Comparison of ENCODE assay signal across 18 mouse cellular contexts in the genomic region with DNA sequence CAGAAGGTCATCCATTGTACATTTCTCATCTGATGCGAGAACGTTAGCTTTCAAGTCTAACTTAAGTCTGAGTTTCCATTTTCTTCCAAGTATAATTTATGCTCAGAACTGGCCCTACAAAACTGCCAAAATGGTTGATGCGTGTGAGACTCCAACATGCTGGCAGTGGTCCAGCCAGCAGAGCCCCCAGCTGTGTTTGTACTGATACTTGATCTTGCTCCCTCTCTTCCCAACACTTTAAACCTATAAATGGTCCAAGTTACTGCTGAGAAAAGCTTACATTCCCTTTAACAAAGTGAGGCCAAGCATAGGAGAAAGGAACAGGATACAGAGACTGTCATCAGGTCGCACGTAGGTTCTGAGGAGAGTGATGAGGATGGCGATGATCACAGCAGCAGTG.
A peak's percentile ranks its signal among the peaks of the same experiment; 100 is the strongest.
DNase-seq lines count a peak whose midpoint lies in the region; ATAC-seq and TF ChIP-seq lines count a peak whose summit lies in the region.
"Had no signal": no experiment of that assay in that cellular context is flagged by ENCODE, and none has a peak within 500 bp of the region (broad histone marks: within the 10 kb centered on the region; RNA-seq: fewer than 3 reads in every experiment).

No protein-coding gene starts in this region.

- no peak overlapping the region for H3K4me3 ChIP-seq in hindbrain, postnatal 0 days (ENCODE audit: low read length)
- no peak overlapping the region for H3K4me3 ChIP-seq in hindbrain, embryonic 12.5 days
- H3K4me3 ChIP-seq in embryonic facial prominence, embryonic 15.5 days (replicated peaks), result no peak overlapping the region
- no peak overlapping the region for H3K4me3 ChIP-seq in neural tube, embryonic 15.5 days (replicated peaks)
- H3K4me3 ChIP-seq: left cerebral cortex, adult 2 months; limb, embryonic 15.5 days had no signal

- H3K27me3 ChIP-seq in hindbrain, postnatal 0 days (ENCODE audit: insufficient read depth, low read length), result no peaks in the 10 kb centered on the region
- H3K27me3 ChIP-seq in hindbrain, embryonic 12.5 days, result no peaks in the 10 kb centered on the region
- H3K27me3 ChIP-seq in embryonic facial prominence, embryonic 15.5 days, result no peaks in the 10 kb centered on the region
- no peaks in the 10 kb centered on the region for H3K27me3 ChIP-seq in neural tube, embryonic 15.5 days (replicated peaks)
- H3K27me3 ChIP-seq: limb, embryonic 15.5 days had no signal

- 70% methylated on average over 6 of the region's 6 CpGs for WGBS in hindbrain, postnatal 0 days
- 79% methylated on average over 6 of the region's 6 CpGs for WGBS in hindbrain, embryonic 12.5 days
- WGBS in embryonic facial prominence, embryonic 15.5 days, result 55% methylated on average over 6 of the region's 6 CpGs
- WGBS in neural tube, embryonic 15.5 days, result 78% methylated on average over 6 of the region's 6 CpGs

- H3K4me2 ChIP-seq in hindbrain, postnatal 0 days (ENCODE audit: low read depth, low read length), result no peak overlapping the region
- H3K4me2 ChIP-seq in hindbrain, embryonic 12.5 days (replicated peaks), result no peak overlapping the region
- no peak overlapping the region for H3K4me2 ChIP-seq in embryonic facial prominence, embryonic 15.5 days (replicated peaks)
- H3K4me2 ChIP-seq in neural tube, embryonic 15.5 days, result no peak overlapping the region
- H3K4me2 ChIP-seq: limb, embryonic 15.5 days had no signal

- no peak overlapping the region for H3K27ac ChIP-seq in hindbrain, postnatal 0 days
- no peak overlapping the region for H3K27ac ChIP-seq in hindbrain, embryonic 12.5 days
- H3K27ac ChIP-seq in embryonic facial prominence, embryonic 15.5 days (replicated peaks), result 0 out of 2 replicates have a peak overlapping the region, but pooled peaks have one; percentile 34
- no peak overlapping the region for H3K27ac ChIP-seq in neural tube, embryonic 15.5 days (replicated peaks)
- H3K27ac ChIP-seq: left cerebral cortex, adult 2 months; limb, embryonic 15.5 days had no signal

- no peak overlapping the region for H3K9ac ChIP-seq in hindbrain, postnatal 0 days (replicated peaks; ENCODE audit: low read length)
- H3K9ac ChIP-seq in hindbrain, embryonic 12.5 days, result no peak overlapping the region
- no peak overlapping the region for H3K9ac ChIP-seq in embryonic facial prominence, embryonic 15.5 days
- H3K9ac ChIP-seq in neural tube, embryonic 15.5 days (replicated peaks), result no peak overlapping the region
- H3K9ac ChIP-seq: limb, embryonic 15.5 days had no signal

- no peak for TF ChIP-seq POLR2A in brain, embryonic 14.5 days (IDR thresholded peaks at IDR 0.05; ENCODE audit: borderline replicate concordance, extremely low read depth, insufficient read depth, insufficient read length, poor library complexity, severe bottlenecking)

- no peaks in the 10 kb centered on the region for H3K4me1 ChIP-seq in hindbrain, postnatal 0 days (ENCODE audit: insufficient read depth, low read length)
- H3K4me1 ChIP-seq in hindbrain, embryonic 12.5 days, result no peaks in the 10 kb centered on the region
- peaks cover 5% of the 10 kb centered on the region; the same call in 1 of the 2 replicates for H3K4me1 ChIP-seq in embryonic facial prominence, embryonic 15.5 days
- H3K4me1 ChIP-seq in neural tube, embryonic 15.5 days, result no peaks in the 10 kb centered on the region
- H3K4me1 ChIP-seq: limb, embryonic 15.5 days had no signal

- peak; percentile 36 for DNase-seq in hindbrain, postnatal 0 days (ENCODE audit: low spot score)
- DNase-seq in left cerebral cortex, postnatal 4 days, result peak; percentile 49
- DNase-seq in left cerebral cortex, adult 8-10 months (ENCODE audit: low spot score in 2 of 2), result no peak
- DNase-seq in brain, embryonic 14.5 days (ENCODE audit: low read depth), result peak; percentile 39
- DNase-seq: adrenal gland, postnatal 25 days; cerebellum, adult 2 months; heart, adult 18-20 months; heart, postnatal 4 days; spleen, adult 18-20 months; thymus, postnatal 36 days had no signal

- TF ChIP-seq CTCF in hindbrain, postnatal 0 days (IDR thresholded peaks at IDR 0.05; ENCODE audit: low read depth), result no peak
- no peak for TF ChIP-seq CTCF in brain, embryonic 14.5 days (IDR thresholded peaks at IDR 0.05; ENCODE audit: borderline replicate concordance, extremely low read depth, insufficient read depth, insufficient read length)

- intact Hi-C loops in left cerebral cortex, postnatal 4 days (cut with DNase I), result loop anchor here (10.0 kb wide), 1 partner anchor 284 kb away; a partner anchor contains a TSS

- no peak for ATAC-seq in hindbrain, postnatal 0 days
- no peak for ATAC-seq in hindbrain, embryonic 12.5 days (ENCODE audit: low FRiP score)
- ATAC-seq in embryonic facial prominence, embryonic 15.5 days (ENCODE audit: insufficient number of reproducible peaks, low FRiP score, low TSS enrichment, low read depth), result no peak
- no peak for ATAC-seq in neural tube, embryonic 15.5 days (ENCODE audit: low FRiP score)
- ATAC-seq: forebrain, embryonic 16.5 days; intestine, postnatal 0 days; midbrain, embryonic 16.5 days had no signal

- no peaks in the 10 kb centered on the region for H3K36me3 ChIP-seq in hindbrain, postnatal 0 days (ENCODE audit: insufficient read depth, low read length)
- 0 out of 2 replicates have a peak, but pooled peaks cover 3% of the 10 kb centered on the region for H3K36me3 ChIP-seq in hindbrain, embryonic 12.5 days
- 0 out of 2 replicates have a peak, but pooled peaks cover 6% of the 10 kb centered on the region for H3K36me3 ChIP-seq in embryonic facial prominence, embryonic 15.5 days
- 0 out of 2 replicates have a peak, but pooled peaks cover 3% of the 10 kb centered on the region for H3K36me3 ChIP-seq in neural tube, embryonic 15.5 days

- no peaks in the 10 kb centered on the region for H3K9me3 ChIP-seq in hindbrain, postnatal 0 days (ENCODE audit: low read length)
- H3K9me3 ChIP-seq in hindbrain, embryonic 12.5 days (replicated peaks), result no peaks in the 10 kb centered on the region
- H3K9me3 ChIP-seq in embryonic facial prominence, embryonic 15.5 days (replicated peaks), result no peaks in the 10 kb centered on the region
- no peaks in the 10 kb centered on the region for H3K9me3 ChIP-seq in neural tube, embryonic 15.5 days (replicated peaks)
- H3K9me3 ChIP-seq: limb, embryonic 15.5 days had no signal

Comparison
In these comparisons a context has a peak if more than half of its experiments do, and no peak if none do; other contexts are left out.
1. DNase-seq: peak in hindbrain, postnatal 0 days (single experiment), left cerebral cortex, postnatal 4 days (single experiment) and brain, embryonic 14.5 days (single experiment); none in left cerebral cortex, adult 8-10 months (0 of 2).